Mouse (Mus musculus) heart, embryonic 14.5 days (tissue): ENCODE measurements around the gene Tspan32. TPM values are rescaled to one million over a fixed set of nuclear protein-coding genes. Genes with fewer than 3 reads are reported as not detected.

Experiments used
- ATAC-seq: fragments of 200-750 bp; cut with Nextera tagmentation; 2 replicates; pipeline ENCODE4 v1.8.0; 2017; ENCODE audit warnings: low read depth, moderate TSS enrichment; ENCODE audit not compliant: insufficient number of reproducible peaks, insufficient read depth, low FRiP score
- H3K27ac ChIP-seq, 2 experiments: fragments of 200-500 bp in 1 of 2; fragments of 300-500 bp in 1 of 2; sonication (generic) in 1 of 2; replicated peaks in 1 of 2; 2 replicates each; pipeline ENCODE4 v1.5.1; 2012 to 2014; ENCODE audit warnings: low read depth in 2 of 2, low read length in 2 of 2, control low read depth in 1 of 2, mild to moderate bottlenecking in 1 of 2, mixed read lengths in 1 of 2; ENCODE audit not compliant: control insufficient read depth in 1 of 2, insufficient read depth in 1 of 2
- H3K27me3 ChIP-seq: fragments of 300-500 bp; sonication (generic); 2 replicates; pipeline ENCODE4 v1.6.1; 2014; ENCODE audit warnings: mild to moderate bottlenecking, low read length, control low read depth; ENCODE audit not compliant: control insufficient read depth, insufficient read depth
- H3K36me3 ChIP-seq: fragments of 300-500 bp; sonication (generic); 2 replicates; pipeline ENCODE4 v1.6.1; 2014; ENCODE audit warnings: mild to moderate bottlenecking, control low read depth, low read length, mixed read lengths; ENCODE audit not compliant: control insufficient read depth, insufficient read depth
- H3K4me1 ChIP-seq, 2 experiments: fragments of 200-500 bp in 1 of 2; fragments of 300-500 bp in 1 of 2; sonication (generic) in 1 of 2; 2 replicates each; pipeline ENCODE4 v1.6.1; 2012 to 2014; ENCODE audit warnings: low read length in 2 of 2, control low read depth in 1 of 2, mixed read lengths in 1 of 2; ENCODE audit not compliant: control insufficient read depth in 2 of 2, insufficient read depth in 2 of 2
- H3K4me2 ChIP-seq: fragments of 300-500 bp; sonication (generic); 2 replicates; pipeline ENCODE4 v1.6.1; 2014; ENCODE audit warnings: mild to moderate bottlenecking, low read length
- H3K4me3 ChIP-seq, 2 experiments: fragments of 200-500 bp in 1 of 2; fragments of 300-500 bp in 1 of 2; sonication (generic) in 1 of 2; 2 replicates each; pipeline ENCODE4 v1.5.1; 2012 to 2014; ENCODE audit warnings: low read length in 2 of 2, mild to moderate bottlenecking in 2 of 2, control low read depth in 1 of 2, low read depth in 1 of 2, moderate library complexity in 1 of 2; ENCODE audit not compliant: control insufficient read depth in 1 of 2, insufficient read depth in 1 of 2
- H3K9ac ChIP-seq: fragments of 300-500 bp; sonication (generic); 2 replicates; pipeline ENCODE4 v1.6.1; 2014; ENCODE audit warnings: mild to moderate bottlenecking, low read length
- H3K9me3 ChIP-seq: fragments of 300-500 bp; sonication (generic); 2 replicates; pipeline ENCODE4 v1.6.1; 2016; ENCODE audit warnings: low read length, control low read depth; ENCODE audit not compliant: control insufficient read depth
- WGBS: fragments of 180-500 bp; shearing (Covaris S2); extraction: QIAGEN DNeasy Blood & Tissue Kit; methylation state at CpG from one replicate; pipeline ENCODE4 v1.1.7; 2014; 5-methylcytosine and 5-hydroxymethylcytosine counted together
- polyA plus RNA-seq: library from polyadenylated mRNA; unstranded; fragments of >200 nt; fragmentation: Nextera tagmentation; extraction: Ambion mirVana; gene quantifications from 2 replicates; pipeline ENCODE4 v1.2.1, GENCODE M21; 2014

Gene Tspan32
- polyA plus RNA-seq, 1 experiment from 2014 or later, result 2.3 TPM

- ATAC-seq, result 0 out of 2 replicates have a peak, but pooled peaks have one; percentile 31
- H3K36me3 ChIP-seq, result no peaks in the 10 kb centered on the region
- no peak overlapping the region for H3K4me3 ChIP-seq
- H3K4me2 ChIP-seq, result peak overlapping the region; percentile 45
- H3K27me3 ChIP-seq, result no peaks in the 10 kb centered on the region
- H3K4me1 ChIP-seq, result peaks cover 64 to 76% of the 10 kb centered on the region in 2 experiments
- peak overlapping the region; percentile 89 to 95 for H3K27ac ChIP-seq
- H3K9ac ChIP-seq, result peak overlapping the region; percentile 57
- 50% methylated on average over 3 of the region's 4 CpGs for WGBS
- no peaks in the 10 kb centered on the region for H3K9me3 ChIP-seq
Observed at GRCm38 (mm10) chr7:143008996-143009665, 4.3 kb downstream of the Tspan32 start.

GRCm38 (mm10) chr7:143009996-143010395 lies 5.2 kb downstream of the Tspan32 start:
- Histone ChIP-seq H3K9me3 (no peaks in the 10 kb centered on the region), H3K27ac (peak overlapping the region; percentile 89 to 95; a peak in 3 of 4 replicates), H3K9ac (no peak overlapping the region; the same call in 1 of the 2 replicates), H3K36me3 (no peaks in the 10 kb centered on the region), H3K4me2 (no peak overlapping the region), H3K4me3 (no peak overlapping the region), H3K4me1 (peaks cover 68 to 81% of the 10 kb centered on the region in 2 experiments), H3K27me3 (no peaks in the 10 kb centered on the region)
- no peak for ATAC-seq
- WGBS, result 83% methylated on average over 4 of the region's 4 CpGs

DNA sequence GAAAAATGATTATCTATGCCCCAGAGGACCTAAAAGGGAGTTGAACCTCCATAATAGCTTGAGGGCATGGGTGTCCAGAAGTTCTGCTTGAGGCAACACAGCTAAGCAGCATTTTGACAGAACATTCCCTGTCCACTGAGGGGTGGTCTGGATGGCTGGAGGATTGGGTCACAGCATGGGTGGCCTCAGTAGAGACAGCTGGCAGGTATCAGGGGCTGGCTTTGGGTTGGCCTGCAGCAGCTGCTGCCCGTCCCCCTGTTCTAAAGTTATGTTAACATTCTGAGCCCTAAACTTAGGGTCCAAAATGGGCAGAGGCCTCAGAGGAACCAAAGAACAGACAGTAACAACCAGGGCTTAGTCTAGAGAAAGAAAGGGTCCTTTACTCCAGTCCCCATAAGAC lies 6.4 kb downstream of the Tspan32 start:
- Histone ChIP-seq H3K36me3 (no peaks in the 10 kb centered on the region), H3K9me3 (no peaks in the 10 kb centered on the region), H3K27ac (no peak overlapping the region), H3K4me2 (no peak overlapping the region), H3K9ac (no peak overlapping the region), H3K27me3 (no peaks in the 10 kb centered on the region), H3K4me3 (no peak overlapping the region), H3K4me1 (peaks cover 67 to 81% of the 10 kb centered on the region in 2 experiments)
- 87% methylated on average over 1 of the region's 1 CpGs for WGBS
- no peak for ATAC-seq

- H3K9ac ChIP-seq, result peak overlapping the region; percentile 46; the same call in 1 of the 2 replicates
- ATAC-seq, result no peak
- no peaks in the 10 kb centered on the region for H3K27me3 ChIP-seq
- H3K9me3 ChIP-seq, result no peaks in the 10 kb centered on the region
- WGBS, result 43% methylated on average over 5 of the region's 5 CpGs
- H3K4me3 ChIP-seq, result no peak overlapping the region
- H3K4me2 ChIP-seq, result peak overlapping the region; percentile 4; the same call in 1 of the 2 replicates
- H3K27ac ChIP-seq, result peak overlapping the region; percentile 58 to 71
- H3K4me1 ChIP-seq, result peaks cover 69 to 85% of the 10 kb centered on the region in 2 experiments
- no peaks in the 10 kb centered on the region for H3K36me3 ChIP-seq
Observed at GRCm38 (mm10) chr7:143012230-143012875, 7.5 kb downstream of the Tspan32 start.

GRCm38 (mm10) chr7:143013420-143014178 lies 8.8 kb downstream of the Tspan32 start:
- 0 out of 2 replicates have a peak, but pooled peaks have one; percentile 19 for ATAC-seq
- WGBS, result 63% methylated on average over 8 of the region's 8 CpGs
- Histone ChIP-seq H3K4me3 (no peak overlapping the region), H3K9ac (no peak overlapping the region; the same call in 1 of the 2 replicates), H3K36me3 (no peaks in the 10 kb centered on the region), H3K4me1 (peaks cover 63 to 82% of the 10 kb centered on the region in 2 experiments), H3K27me3 (no peaks in the 10 kb centered on the region), H3K4me2 (no peak overlapping the region), H3K9me3 (no peaks in the 10 kb centered on the region), H3K27ac (peak overlapping the region; percentile 42 to 50)

DNA sequence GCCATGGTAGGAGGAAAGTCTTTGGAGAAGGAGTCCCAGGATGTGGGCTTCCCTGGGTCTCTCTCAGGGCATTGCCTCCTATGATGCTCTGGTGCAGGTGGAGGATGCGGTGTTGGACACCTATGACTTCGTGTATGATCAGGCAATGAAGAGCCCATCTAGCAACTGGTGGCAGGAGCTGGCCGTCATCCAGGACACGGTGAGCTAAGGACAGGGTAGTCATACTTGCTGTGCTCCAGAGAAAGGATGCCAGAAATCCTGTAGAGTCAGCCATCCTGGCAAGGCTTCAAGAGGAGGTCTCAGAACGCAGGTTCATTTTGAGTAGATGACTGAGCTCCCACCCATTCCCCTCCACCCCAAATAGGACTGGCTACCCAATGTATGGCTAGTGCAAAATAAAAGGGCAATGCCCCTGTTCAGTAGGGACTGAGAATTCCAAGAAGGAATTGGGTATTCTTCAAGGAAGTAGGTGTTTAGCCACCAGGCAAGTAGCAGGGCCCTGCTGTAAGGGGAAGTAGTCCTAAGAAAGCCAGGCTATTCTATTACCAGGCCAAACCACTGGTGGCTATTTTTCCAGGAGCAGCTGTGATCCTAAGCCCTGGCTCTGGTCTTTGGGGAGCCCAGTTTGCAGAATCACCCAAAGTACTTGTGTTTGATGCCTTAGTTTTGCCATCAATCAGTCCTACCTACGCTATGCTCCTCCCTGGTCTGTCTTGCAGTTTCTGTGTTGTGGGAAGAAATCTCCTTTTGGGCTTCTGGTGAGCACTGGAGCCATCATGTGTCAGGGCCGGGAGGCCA lies 10.2 kb downstream of the Tspan32 start:
- no peaks in the 10 kb centered on the region for H3K36me3 ChIP-seq
- H3K27me3 ChIP-seq, result no peaks in the 10 kb centered on the region
- WGBS, result 60% methylated on average over 7 of the region's 7 CpGs
- no peak for ATAC-seq
- H3K27ac ChIP-seq, result peak overlapping the region; percentile 67 to 80
- H3K9ac ChIP-seq, result no peak overlapping the region
- peaks cover 52 to 70% of the 10 kb centered on the region in 2 experiments for H3K4me1 ChIP-seq
- no peak overlapping the region for H3K4me3 ChIP-seq
- no peaks in the 10 kb centered on the region for H3K9me3 ChIP-seq
- H3K4me2 ChIP-seq, result 0 out of 2 replicates have a peak overlapping the region, but pooled peaks have one; percentile 2
